Mouse (Mus musculus) kidney, adult 2 months (tissue): ENCODE data around the gene Spock3.

Experiments used
- CTCF ChIP-seq: fragments of 200-500 bp; conservative IDR thresholded peaks from 2 replicates; pipeline ENCODE4 v1.5.1; 2011; ENCODE audit warnings: low read depth, mild to moderate bottlenecking, control low read depth, low read length, moderate library complexity, mixed read lengths; ENCODE audit not compliant: insufficient read depth, insufficient read length
- POLR2A ChIP-seq: fragments of 200-500 bp; IDR thresholded peaks from one replicate; pipeline ENCODE4 v1.6.1; 2011; ENCODE audit warnings: low read depth, low read length, control low read depth

DNA sequence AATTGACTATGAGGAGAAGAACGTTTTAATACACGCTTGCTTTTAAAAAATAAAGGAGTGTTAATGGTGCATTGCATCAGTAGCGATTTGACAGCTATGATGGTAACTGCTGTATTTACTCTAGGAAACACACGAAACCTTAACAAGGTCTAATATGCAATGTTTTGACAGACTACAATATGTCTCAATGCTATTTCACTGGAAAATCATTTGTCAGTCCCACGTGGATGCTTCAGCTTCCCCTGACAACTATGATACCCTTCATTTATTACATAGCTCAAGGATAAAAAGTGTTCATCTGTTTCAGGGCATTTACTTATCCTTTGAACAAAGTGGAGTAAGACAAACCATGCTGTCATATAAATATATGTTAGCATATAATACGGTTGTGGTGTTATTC is 417.8 kb downstream of the Spock3 start:
- TF ChIP-seq CTCF (no peak), POLR2A (no peak)
